Mouse (Mus musculus) liver, embryonic 15.5 days (tissue): ENCODE data around the gene Naaladl2. TPM values are rescaled to one million over a fixed set of nuclear protein-coding genes. Genes with fewer than 3 reads are reported as not detected.

Source experiments
- ATAC-seq: fragments of 200-750 bp; cut with Nextera tagmentation; 2 replicates; pipeline ENCODE4 v1.8.0; 2017; ENCODE audit warnings: moderate number of reproducible peaks, mild to moderate bottlenecking, moderate library complexity; ENCODE audit not compliant: insufficient read depth
- H3K27ac ChIP-seq: fragments of 300-500 bp; sonication (generic); replicated peaks from 2 replicates; pipeline ENCODE4 v1.5.1; 2015; ENCODE audit warnings: mild to moderate bottlenecking, inconsistent platforms
- H3K27me3 ChIP-seq: fragments of 300-500 bp; sonication (generic); 2 replicates; pipeline ENCODE4 v1.6.1; 2015; ENCODE audit warnings: mild to moderate bottlenecking, inconsistent platforms
- H3K36me3 ChIP-seq: fragments of 300-500 bp; sonication (generic); replicated peaks from 2 replicates; pipeline ENCODE4 v1.6.1; 2015; ENCODE audit warnings: moderate library complexity, mild to moderate bottlenecking, inconsistent platforms
- H3K4me1 ChIP-seq: fragments of 300-500 bp; sonication (generic); replicated peaks from 2 replicates; pipeline ENCODE4 v1.6.1; 2015; ENCODE audit warnings: inconsistent platforms
- H3K4me2 ChIP-seq: fragments of 300-500 bp; sonication (generic); 2 replicates; pipeline ENCODE4 v1.6.1; 2015; ENCODE audit warnings: moderate library complexity, mild to moderate bottlenecking, inconsistent platforms
- H3K4me3 ChIP-seq: fragments of 300-500 bp; sonication (generic); replicated peaks from 2 replicates; pipeline ENCODE4 v1.5.1; 2015; ENCODE audit warnings: mild to moderate bottlenecking, inconsistent platforms
- H3K9ac ChIP-seq: fragments of 300-500 bp; sonication (generic); 2 replicates; pipeline ENCODE4 v1.6.1; 2015; ENCODE audit warnings: moderate library complexity, mild to moderate bottlenecking, inconsistent platforms
- H3K9me3 ChIP-seq: fragments of 300-500 bp; sonication (generic); replicated peaks from 2 replicates; pipeline ENCODE4 v1.6.1; 2016; ENCODE audit warnings: inconsistent platforms
- WGBS: fragments of 180-500 bp; shearing (Covaris S2); methylation state at CpG from one replicate; pipeline ENCODE4 v1.1.7; 2015; ENCODE audit warnings: mixed read lengths; ENCODE audit not compliant: insufficient replicate concordance; 5-methylcytosine and 5-hydroxymethylcytosine counted together
- polyA plus RNA-seq: library from polyadenylated mRNA; unstranded; fragments of >200 nt; fragmentation: Nextera tagmentation; extraction: Ambion mirVana; gene quantifications from 2 replicates; pipeline ENCODE4 v1.2.1, GENCODE M21; 2015

Naaladl2 gene
- polyA plus RNA-seq, 1 experiment from 2014 or later, result 0.22 TPM

DNA sequence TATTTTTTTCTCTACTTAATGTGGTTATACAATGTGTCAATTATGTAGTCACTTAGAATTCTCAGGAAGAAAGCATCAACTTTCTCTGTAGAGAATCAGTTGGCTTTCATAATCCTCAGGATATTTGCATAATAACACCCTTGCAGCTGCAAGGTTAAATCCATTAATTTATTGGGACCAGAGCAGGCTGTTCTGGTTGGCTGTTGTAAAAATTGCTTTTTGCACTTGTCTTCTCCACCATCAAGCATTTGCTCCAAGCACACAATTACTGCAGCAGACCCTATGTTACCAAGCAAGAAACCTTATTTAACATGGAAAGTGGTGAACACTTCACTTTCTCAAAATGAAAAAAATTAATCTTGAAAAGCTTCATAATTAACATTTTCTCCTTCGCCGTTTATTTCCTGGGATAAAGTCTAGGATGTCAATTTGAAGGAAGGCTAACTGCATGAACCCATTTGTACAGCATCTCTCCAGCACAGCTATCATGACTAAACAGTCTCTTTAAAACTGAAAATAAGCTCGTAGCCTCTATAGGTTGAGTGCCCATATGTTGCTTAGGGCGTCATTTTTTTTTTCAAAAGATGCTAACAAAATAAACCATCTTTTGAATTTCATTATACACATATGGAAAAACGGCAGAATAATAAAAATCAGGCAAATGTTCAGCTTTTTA, 205.4 kb downstream of the Naaladl2 start:
- WGBS, result 50% methylated on average over 5 of the region's 5 CpGs
- H3K36me3 ChIP-seq, result no peaks in the 10 kb centered on the region
- H3K27me3 ChIP-seq, result no peaks in the 10 kb centered on the region
- no peak for ATAC-seq
- H3K9ac ChIP-seq, result no peak overlapping the region
- H3K27ac ChIP-seq, result no peak overlapping the region
- no peaks in the 10 kb centered on the region for H3K4me1 ChIP-seq
- H3K4me2 ChIP-seq, result no peak overlapping the region
- H3K9me3 ChIP-seq, result no peaks in the 10 kb centered on the region
- no peak overlapping the region for H3K4me3 ChIP-seq

DNA sequence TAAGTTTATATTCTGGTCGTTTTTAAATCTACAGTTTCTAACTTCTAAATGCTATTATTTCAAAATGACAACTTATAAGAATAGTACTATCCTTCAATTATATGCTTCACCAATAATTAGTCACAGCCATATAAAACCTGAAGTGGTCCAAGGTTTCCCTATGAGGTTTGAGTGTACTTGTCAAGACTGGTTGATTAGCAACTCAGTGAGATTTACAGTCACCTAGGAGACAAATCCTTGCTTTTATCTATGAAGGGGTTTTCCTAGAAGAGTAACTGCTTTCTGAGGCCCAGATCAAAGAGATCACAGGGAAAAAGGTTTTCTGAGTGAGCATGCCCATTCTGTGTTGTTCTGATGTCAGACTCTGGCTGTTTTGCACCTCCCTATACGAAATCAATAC, 222.2 kb downstream of the Naaladl2 start:
- no peaks in the 10 kb centered on the region for H3K9me3 ChIP-seq
- 16% methylated on average over 2 of the region's 2 CpGs for WGBS
- H3K36me3 ChIP-seq, result no peaks in the 10 kb centered on the region
- no peak overlapping the region for H3K9ac ChIP-seq
- H3K4me3 ChIP-seq, result no peak overlapping the region
- no peaks in the 10 kb centered on the region for H3K27me3 ChIP-seq
- H3K4me1 ChIP-seq, result no peaks in the 10 kb centered on the region
- H3K4me2 ChIP-seq, result no peak overlapping the region
- H3K27ac ChIP-seq, result no peak overlapping the region
- ATAC-seq, result no peak

DNA sequence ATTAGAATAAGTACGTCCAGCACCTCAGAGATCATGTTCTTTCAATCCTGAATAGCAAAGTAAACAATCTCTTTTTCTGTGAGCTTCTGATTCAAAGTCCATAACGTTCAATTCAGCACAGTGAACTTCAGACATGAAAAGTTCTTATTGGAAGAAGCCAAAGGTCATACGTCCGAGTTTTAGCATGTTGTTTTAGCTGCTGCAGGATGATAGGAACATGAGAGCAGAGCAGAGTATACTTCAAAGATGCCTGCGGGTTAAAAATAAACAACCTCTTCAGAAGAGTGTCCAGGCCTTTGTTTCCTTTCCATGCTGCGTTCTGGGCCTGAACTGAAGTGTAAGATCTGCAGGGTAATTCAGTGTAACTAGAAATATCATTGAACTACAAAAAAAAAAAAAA, 222.7 kb downstream of the Naaladl2 start:
- H3K9ac ChIP-seq, result no peak overlapping the region
- H3K4me3 ChIP-seq, result no peak overlapping the region
- H3K4me2 ChIP-seq, result no peak overlapping the region
- H3K36me3 ChIP-seq, result no peaks in the 10 kb centered on the region
- H3K27me3 ChIP-seq, result no peaks in the 10 kb centered on the region
- no peak overlapping the region for H3K27ac ChIP-seq
- H3K4me1 ChIP-seq, result no peaks in the 10 kb centered on the region
- 47% methylated on average over 6 of the region's 6 CpGs for WGBS
- H3K9me3 ChIP-seq, result no peaks in the 10 kb centered on the region
- no peak for ATAC-seq

DNA sequence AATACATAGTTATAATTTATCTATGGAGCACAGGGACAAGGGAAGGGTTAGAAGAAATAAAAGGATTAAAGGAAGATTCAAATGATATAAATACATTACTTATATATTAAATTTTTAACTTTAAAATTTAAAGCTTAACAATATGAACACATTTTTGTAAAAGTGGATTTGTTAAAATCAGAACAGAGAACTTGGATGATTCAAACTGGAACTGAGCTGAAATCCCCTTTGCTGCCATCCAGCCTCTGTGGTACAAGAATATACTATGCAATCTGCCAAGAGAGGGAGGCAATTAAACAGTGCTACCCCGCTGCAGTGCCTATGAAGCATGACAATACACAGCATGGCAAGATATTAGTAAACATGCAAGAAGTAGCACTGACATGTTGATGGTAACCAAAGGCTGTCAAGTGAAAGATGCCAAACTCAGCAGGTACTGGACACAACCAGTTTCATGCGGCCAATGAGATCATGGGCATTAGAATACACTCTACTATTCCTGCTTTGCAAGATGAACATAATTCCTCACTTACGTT, 238.6 kb downstream of the Naaladl2 start:
- ATAC-seq, result no peak
- Histone ChIP-seq H3K9ac (no peak overlapping the region), H3K36me3 (no peaks in the 10 kb centered on the region), H3K4me3 (no peak overlapping the region), H3K4me1 (no peaks in the 10 kb centered on the region), H3K27me3 (no peaks in the 10 kb centered on the region), H3K9me3 (no peaks in the 10 kb centered on the region), H3K4me2 (no peak overlapping the region), H3K27ac (no peak overlapping the region)
- WGBS, result 61% methylated on average over 3 of the region's 3 CpGs

DNA sequence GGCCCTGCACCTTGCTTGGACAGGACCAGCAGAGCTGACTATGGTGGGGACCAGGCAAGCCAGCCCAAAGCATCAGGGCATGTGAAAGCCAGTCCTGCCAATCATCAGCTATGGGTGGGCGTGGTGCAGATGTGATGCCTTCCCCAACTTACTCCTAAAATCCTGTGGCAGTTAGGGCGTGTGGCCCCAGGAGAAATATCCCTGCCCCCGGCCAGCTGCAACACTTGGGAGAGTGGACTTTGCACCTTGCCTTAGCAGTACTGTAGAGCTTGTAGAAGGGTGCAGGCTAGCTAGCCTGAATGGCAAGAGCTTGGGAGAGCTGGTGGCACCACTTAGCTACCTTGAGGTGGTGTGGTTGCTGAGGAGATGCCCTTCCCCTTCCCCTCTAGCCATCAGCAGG, 255.3 kb downstream of the Naaladl2 start:
- no peak for ATAC-seq
- no peak overlapping the region for H3K4me2 ChIP-seq
- WGBS, result 59% methylated on average over 3 of the region's 3 CpGs
- H3K27ac ChIP-seq, result no peak overlapping the region
- no peaks in the 10 kb centered on the region for H3K4me1 ChIP-seq
- no peaks in the 10 kb centered on the region for H3K36me3 ChIP-seq
- no peaks in the 10 kb centered on the region for H3K9me3 ChIP-seq
- no peaks in the 10 kb centered on the region for H3K27me3 ChIP-seq
- H3K4me3 ChIP-seq, result no peak overlapping the region
- H3K9ac ChIP-seq, result no peak overlapping the region

DNA sequence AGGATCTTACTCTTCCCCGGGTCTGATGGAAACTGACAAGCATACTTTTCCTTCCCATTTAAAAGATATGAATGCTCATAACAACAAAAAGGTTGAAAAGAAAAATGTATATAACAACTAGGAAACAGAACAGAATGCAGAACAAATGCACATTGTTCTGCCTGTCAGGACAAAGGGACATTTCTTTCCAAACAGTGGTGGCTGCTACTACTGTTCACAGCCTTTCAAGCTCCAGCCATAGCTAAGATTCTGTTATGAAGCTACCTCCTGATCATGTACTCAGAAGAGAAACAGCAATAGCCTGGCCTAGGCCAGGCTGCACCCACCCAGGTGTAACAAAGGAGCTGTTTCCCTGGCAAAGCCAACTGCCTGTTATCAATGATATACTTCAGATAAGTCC, 271.8 kb downstream of the Naaladl2 start:
- Histone ChIP-seq H3K4me2 (no peak overlapping the region), H3K36me3 (no peaks in the 10 kb centered on the region), H3K4me3 (no peak overlapping the region), H3K9ac (no peak overlapping the region), H3K27me3 (no peaks in the 10 kb centered on the region), H3K9me3 (no peaks in the 10 kb centered on the region), H3K4me1 (no peaks in the 10 kb centered on the region), H3K27ac (no peak overlapping the region)
- ATAC-seq, result no peak
- 49% methylated on average over 1 of the region's 1 CpGs for WGBS

DNA sequence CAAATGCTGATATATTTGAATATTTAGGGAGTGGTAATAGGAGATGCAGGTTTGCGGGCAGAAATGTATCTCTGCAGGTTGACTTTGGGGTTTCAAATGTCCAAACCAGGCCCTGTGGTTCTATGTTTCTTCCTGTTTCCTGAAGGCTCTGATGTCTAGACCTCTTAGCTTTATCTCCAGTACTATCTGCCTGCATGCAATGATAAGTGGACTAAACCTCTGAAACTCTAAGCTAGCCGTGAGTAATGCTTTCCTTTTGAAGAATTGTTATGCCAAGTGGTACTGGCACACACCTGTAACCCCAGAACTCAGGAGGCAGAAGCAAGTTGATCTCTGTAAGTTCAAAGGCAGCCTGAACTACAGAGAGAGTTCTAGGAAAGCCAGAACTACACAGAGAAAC, 291.1 kb downstream of the Naaladl2 start:
- H3K27me3 ChIP-seq, result no peaks in the 10 kb centered on the region
- no peak overlapping the region for H3K9ac ChIP-seq
- H3K4me1 ChIP-seq, result no peaks in the 10 kb centered on the region
- no peak overlapping the region for H3K4me3 ChIP-seq
- H3K9me3 ChIP-seq, result no peaks in the 10 kb centered on the region
- WGBS, result 39% methylated on average over 2 of the region's 2 CpGs
- H3K4me2 ChIP-seq, result no peak overlapping the region
- no peaks in the 10 kb centered on the region for H3K36me3 ChIP-seq
- ATAC-seq, result no peak
- H3K27ac ChIP-seq, result no peak overlapping the region

DNA sequence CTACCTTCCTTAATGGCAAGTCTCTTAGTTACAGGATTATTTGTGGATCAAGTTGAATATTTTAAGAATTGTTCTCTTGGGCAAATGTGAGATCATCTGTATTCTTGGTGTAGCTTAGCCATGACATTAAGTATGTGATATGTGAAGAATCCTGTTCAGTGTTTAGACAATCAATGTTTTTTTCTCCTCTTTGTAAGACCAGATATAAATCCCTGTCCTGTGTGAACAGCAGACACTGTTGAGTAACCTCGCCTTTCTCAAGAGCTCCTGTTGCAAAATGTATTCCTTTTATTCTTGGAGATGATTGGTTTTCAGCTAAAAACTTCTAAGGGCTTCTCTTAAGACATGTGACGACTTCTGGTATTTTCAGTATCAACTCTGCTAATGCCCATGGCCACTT, 347.3 kb downstream of the Naaladl2 start:
- Histone ChIP-seq H3K9ac (no peak overlapping the region), H3K4me1 (no peaks in the 10 kb centered on the region), H3K27me3 (no peaks in the 10 kb centered on the region), H3K36me3 (no peaks in the 10 kb centered on the region), H3K27ac (no peak overlapping the region), H3K4me2 (no peak overlapping the region), H3K9me3 (no peaks in the 10 kb centered on the region), H3K4me3 (no peak overlapping the region)
- ATAC-seq, result no peak
- 41% methylated on average over 2 of the region's 2 CpGs for WGBS

DNA sequence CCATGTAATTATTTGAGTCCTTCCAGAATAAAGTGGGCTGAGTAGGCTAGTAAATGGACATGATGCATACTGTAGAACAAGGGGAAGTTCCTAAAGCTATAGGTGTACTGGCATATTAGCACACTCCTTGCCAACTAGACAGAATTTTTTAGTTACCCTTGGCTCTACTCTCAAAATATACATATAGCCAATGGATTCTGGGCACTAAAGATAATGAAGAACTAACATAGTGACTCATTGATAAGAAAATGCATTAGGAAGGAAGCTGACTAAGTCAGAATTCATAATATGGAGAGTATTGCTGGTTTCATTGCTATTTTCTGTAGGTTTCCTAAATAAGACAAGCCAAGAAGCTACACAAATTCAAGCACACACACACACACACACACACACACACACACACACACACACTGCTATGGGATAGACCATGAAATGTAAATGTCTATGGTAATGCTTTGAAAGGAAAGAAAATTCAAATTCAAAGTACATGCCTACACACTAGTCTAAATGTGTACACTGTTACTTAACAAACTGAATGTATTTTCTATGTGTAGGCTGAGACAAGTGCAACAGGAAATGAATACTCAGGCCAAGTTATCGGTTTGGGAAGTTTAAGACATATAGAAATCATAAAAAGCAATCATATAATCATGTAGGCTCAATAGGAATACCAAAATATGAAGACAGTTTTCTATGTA, 356.5 kb downstream of the Naaladl2 start:
- Histone ChIP-seq H3K27ac (no peak overlapping the region), H3K9ac (no peak overlapping the region), H3K36me3 (no peaks in the 10 kb centered on the region), H3K27me3 (no peaks in the 10 kb centered on the region), H3K4me3 (no peak overlapping the region), H3K4me1 (no peaks in the 10 kb centered on the region), H3K9me3 (no peaks in the 10 kb centered on the region), H3K4me2 (no peak overlapping the region)
- no peak for ATAC-seq
- WGBS, result 49% methylated on average over 1 of the region's 1 CpGs

DNA sequence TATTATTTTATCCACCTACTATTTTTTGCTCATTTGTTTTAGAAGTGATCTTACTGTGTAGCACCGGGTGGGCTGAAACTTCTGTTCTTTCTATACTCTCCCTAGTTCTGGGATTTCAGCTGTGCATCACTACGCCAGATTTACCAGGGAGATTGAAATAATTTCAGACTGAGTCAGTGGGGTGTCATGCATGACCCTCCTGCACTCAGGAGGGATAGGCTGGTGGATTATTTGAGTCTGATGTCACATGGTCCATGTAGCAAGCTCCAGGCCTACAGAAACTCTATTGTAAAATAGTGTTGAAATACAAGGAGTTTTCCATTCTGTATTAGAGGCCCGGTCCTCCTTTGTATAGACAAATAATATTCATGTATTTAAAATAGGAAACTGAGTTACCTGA, 360.0 kb downstream of the Naaladl2 start:
- Histone ChIP-seq H3K4me3 (no peak overlapping the region), H3K27ac (no peak overlapping the region), H3K4me2 (no peak overlapping the region), H3K9me3 (no peaks in the 10 kb centered on the region), H3K4me1 (no peaks in the 10 kb centered on the region), H3K9ac (no peak overlapping the region), H3K36me3 (no peaks in the 10 kb centered on the region), H3K27me3 (no peaks in the 10 kb centered on the region)
- no peak for ATAC-seq
- 56% methylated on average over 3 of the region's 3 CpGs for WGBS

DNA sequence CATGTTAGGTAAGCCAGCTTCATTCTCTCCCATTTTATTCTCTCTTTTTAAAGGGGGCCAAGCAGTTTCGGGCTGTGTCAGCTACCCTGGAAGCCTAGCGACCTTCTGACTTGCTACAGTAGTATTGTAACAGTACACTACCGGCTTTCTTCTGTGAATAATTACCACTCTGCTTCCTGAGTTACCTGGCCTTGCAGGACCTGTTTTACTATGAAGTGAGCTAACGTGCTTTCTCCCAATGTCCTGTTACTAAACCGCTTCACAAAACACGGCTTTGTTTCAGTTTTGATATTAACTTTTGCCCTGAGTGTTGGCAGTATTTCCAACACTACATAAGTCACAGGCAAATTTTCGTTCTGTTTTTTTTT, 360.6 kb downstream of the Naaladl2 start:
- Histone ChIP-seq H3K27me3 (no peaks in the 10 kb centered on the region), H3K9ac (no peak overlapping the region), H3K9me3 (no peaks in the 10 kb centered on the region), H3K4me1 (no peaks in the 10 kb centered on the region), H3K4me2 (peak overlapping the region; percentile 43), H3K27ac (peak overlapping the region; percentile 14; the same call in 1 of the 2 replicates), H3K4me3 (peak overlapping the region; percentile 32), H3K36me3 (no peaks in the 10 kb centered on the region)
- peak; percentile 31; the same call in 1 of the 2 replicates for ATAC-seq
- WGBS, result 55% methylated on average over 7 of the region's 7 CpGs
